Mouse (Mus musculus) intestine, postnatal 0 days (tissue): ENCODE data around the gene Rpl5. TPM values are rescaled to one million over a fixed set of nuclear protein-coding genes. Genes with fewer than 3 reads are reported as not detected.
A peak's percentile ranks its signal among the peaks of the same experiment; 100 is the strongest.

Source experiments
- ATAC-seq: fragments of 200-750 bp; cut with Nextera tagmentation; 2 replicates; pipeline ENCODE4 v1.8.0; 2017; ENCODE audit warnings: mild to moderate bottlenecking, moderate TSS enrichment, moderate library complexity
- H3K27ac ChIP-seq: fragments of 300-500 bp; sonication (generic); 2 replicates; pipeline ENCODE4 v1.5.1; 2014; ENCODE audit warnings: mild to moderate bottlenecking, low read depth, low read length, moderate library complexity
- H3K27me3 ChIP-seq: fragments of 300-500 bp; sonication (generic); replicated peaks from 2 replicates; pipeline ENCODE4 v1.6.1; 2014; ENCODE audit warnings: low read length, mixed read lengths; ENCODE audit not compliant: control insufficient read depth, insufficient read depth
- H3K36me3 ChIP-seq: fragments of 300-500 bp; sonication (generic); 2 replicates; pipeline ENCODE4 v1.6.1; 2014; ENCODE audit warnings: mild to moderate bottlenecking, moderate library complexity; ENCODE audit not compliant: control insufficient read depth, insufficient read depth
- H3K4me1 ChIP-seq: fragments of 300-500 bp; sonication (generic); replicated peaks from 2 replicates; pipeline ENCODE4 v1.6.1; 2014; ENCODE audit warnings: antibody characterized with exemption, low read length, mixed read lengths; ENCODE audit not compliant: control insufficient read depth, insufficient read depth
- H3K4me2 ChIP-seq: fragments of 300-500 bp; sonication (generic); replicated peaks from 2 replicates; pipeline ENCODE4 v1.6.1; 2014; ENCODE audit warnings: low read depth, mild to moderate bottlenecking, moderate library complexity
- H3K4me3 ChIP-seq: fragments of 300-500 bp; sonication (generic); 2 replicates; pipeline ENCODE4 v1.5.1; 2014; ENCODE audit warnings: low read depth, low read length
- H3K9ac ChIP-seq: fragments of 300-500 bp; sonication (generic); 2 replicates; pipeline ENCODE4 v1.6.1; 2014; ENCODE audit warnings: mild to moderate bottlenecking, low read depth, low read length
- H3K9me3 ChIP-seq: fragments of 300-500 bp; sonication (generic); 2 replicates; pipeline ENCODE4 v1.6.1; 2016; ENCODE audit warnings: mixed run types; ENCODE audit not compliant: control insufficient read depth
- CTCF ChIP-seq: sonication (generic); IDR thresholded peaks from 2 replicates; pipeline ENCODE4 v1.5.1; 2016; ENCODE audit warnings: low read depth, mild to moderate bottlenecking, control low read depth, antibody characterized with exemption, moderate library complexity
- WGBS: fragments of 180-500 bp; shearing (Covaris S2); extraction: QIAGEN DNeasy Blood & Tissue Kit; methylation state at CpG from one replicate; pipeline ENCODE4 v1.1.7; 2014; 5-methylcytosine and 5-hydroxymethylcytosine counted together
- polyA plus RNA-seq: library from polyadenylated mRNA; unstranded; fragments of >200 nt; fragmentation: Nextera tagmentation; extraction: Ambion mirVana; gene quantifications from 2 replicates; pipeline ENCODE4 v1.2.1, GENCODE M21; 2015

Rpl5 gene
- polyA plus RNA-seq = 26.7 and 29.1 TPM in 2 replicates

DNA sequence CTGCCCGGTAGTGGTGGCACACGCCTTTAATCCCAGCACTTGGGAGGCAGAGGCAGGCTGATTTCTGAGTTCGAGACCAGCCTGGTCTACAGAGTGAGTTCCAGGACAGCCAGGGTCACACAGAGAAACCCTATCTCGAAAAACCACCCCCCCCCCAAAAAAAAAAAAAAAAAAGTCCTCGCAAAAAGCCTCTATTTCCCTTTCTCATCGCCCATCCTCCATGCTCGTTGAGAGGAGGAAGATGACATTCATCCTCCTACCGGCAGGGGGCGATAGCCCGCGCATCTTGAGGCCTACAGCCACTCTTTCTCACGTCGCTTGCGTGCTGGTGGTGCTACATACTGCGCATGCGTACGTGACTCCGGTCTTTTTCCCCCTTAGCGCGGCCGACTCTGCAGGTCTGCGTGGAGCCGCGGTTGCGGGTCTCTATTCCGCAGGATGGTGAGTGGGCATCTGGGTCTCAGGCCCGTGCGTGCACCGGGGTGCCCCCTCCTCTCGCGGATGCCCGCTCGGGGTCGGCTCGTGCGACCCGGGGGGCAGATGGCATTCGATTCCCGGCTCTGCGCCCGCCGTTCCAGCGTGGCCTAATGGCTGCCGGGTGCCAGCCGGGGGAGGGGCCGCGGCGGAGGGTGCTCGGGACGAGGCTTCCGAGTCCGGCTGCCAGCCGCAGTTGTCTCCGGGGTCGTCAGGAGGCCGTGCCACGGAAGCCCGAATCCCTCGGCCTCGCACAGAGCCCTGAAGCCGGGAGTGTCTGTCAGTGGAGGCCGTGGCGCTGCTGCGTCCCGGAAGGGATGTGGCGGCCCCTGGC, at the start of gene Rpl5:
Gene Rpl5 (plus strand): TSS at position 297 of the 808 bp plus-strand sequence.
- H3K27ac ChIP-seq = peak within 1 kb of the TSS; percentile 47
- peaks cover 31% of the 10 kb centered on the region for H3K36me3 ChIP-seq
- no peaks in the 10 kb centered on the region for H3K27me3 ChIP-seq
- H3K9ac ChIP-seq = peak within 1 kb of the TSS; percentile 71
- peak within 1 kb of the TSS; percentile 64 for H3K4me2 ChIP-seq
- H3K4me1 ChIP-seq = no peaks in the 10 kb centered on the region
- peak; percentile 95 for ATAC-seq
- no peaks in the 10 kb centered on the region for H3K9me3 ChIP-seq
- H3K4me3 ChIP-seq = peak within 1 kb of the TSS; percentile 77
- WGBS = 3% methylated on average over 66 of the region's 66 CpGs
- peak; percentile 97 for TF ChIP-seq CTCF

GRCm38 (mm10) chr5:107853807-107854206, 46.5 kb upstream of the Rpl5 start:
- Histone ChIP-seq H3K4me3 (no peak overlapping the region), H3K9me3 (no peaks in the 10 kb centered on the region), H3K27ac (no peak overlapping the region)

GRCm38 (mm10) chr5:107854556-107854955, 45.7 kb upstream of the Rpl5 start:
- H3K27ac ChIP-seq = no peak overlapping the region
- no peak for TF ChIP-seq CTCF
- no peaks in the 10 kb centered on the region; the same call in 1 of the 2 replicates for H3K4me1 ChIP-seq
- H3K4me2 ChIP-seq = no peak overlapping the region
- H3K4me3 ChIP-seq = no peak overlapping the region
- 36% methylated on average over 3 of the region's 3 CpGs for WGBS
- H3K27me3 ChIP-seq = no peaks in the 10 kb centered on the region
- no peak overlapping the region for H3K9ac ChIP-seq
- no peaks in the 10 kb centered on the region for H3K36me3 ChIP-seq
- no peaks in the 10 kb centered on the region for H3K9me3 ChIP-seq
- peak; percentile 61 for ATAC-seq

More at GRCm38 (mm10) chr5:107853807-107854206, 46.5 kb upstream of the Rpl5 start:
- H3K9ac ChIP-seq = no peak overlapping the region
- no peaks in the 10 kb centered on the region; the same call in 1 of the 2 replicates for H3K4me1 ChIP-seq
- no peaks in the 10 kb centered on the region for H3K36me3 ChIP-seq
- TF ChIP-seq CTCF = no peak
- 40% methylated on average over 6 of the region's 6 CpGs for whole genome bisulfite sequencing
- ATAC-seq = no peak
- no peak overlapping the region for H3K4me2 ChIP-seq
- H3K27me3 ChIP-seq = no peaks in the 10 kb centered on the region

GRCm38 (mm10) chr5:107855546-107855945, 44.8 kb upstream of the Rpl5 start:
- Histone ChIP-seq H3K4me3 (no peak overlapping the region), H3K9me3 (no peaks in the 10 kb centered on the region), H3K27ac (no peak overlapping the region), H3K9ac (no peak overlapping the region), H3K27me3 (no peaks in the 10 kb centered on the region), H3K4me1 (no peaks in the 10 kb centered on the region; the same call in 1 of the 2 replicates), H3K4me2 (no peak overlapping the region), H3K36me3 (no peaks in the 10 kb centered on the region)
- no peak for ATAC-seq
- TF ChIP-seq CTCF = no peak
- 44% methylated on average over 2 of the region's 2 CpGs for WGBS

DNA sequence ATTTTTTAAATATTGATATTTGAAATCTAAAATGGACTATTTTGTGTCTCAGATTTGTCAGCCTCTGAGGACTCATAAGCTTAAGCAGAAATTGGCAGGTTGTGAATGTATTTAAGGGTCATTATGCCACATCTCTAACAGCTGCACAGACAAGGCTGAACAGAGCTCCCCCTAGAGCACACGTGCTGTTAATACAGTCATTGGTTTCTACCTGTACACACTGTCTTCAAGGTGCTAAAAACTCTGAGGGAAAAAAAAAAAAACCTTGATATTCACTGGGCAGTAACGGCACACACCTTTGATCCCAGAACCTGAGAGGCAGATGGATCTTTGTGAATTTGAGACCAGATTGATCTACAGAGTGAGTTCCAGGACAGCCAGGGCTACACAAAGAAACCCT, 41.3 kb upstream of the Rpl5 start:
- WGBS = 25% methylated on average over 2 of the region's 2 CpGs
- Histone ChIP-seq H3K27ac (no peak overlapping the region), H3K4me3 (no peak overlapping the region), H3K4me2 (no peak overlapping the region), H3K27me3 (no peaks in the 10 kb centered on the region), H3K36me3 (no peaks in the 10 kb centered on the region), H3K9me3 (no peaks in the 10 kb centered on the region), H3K4me1 (no peaks in the 10 kb centered on the region; the same call in 1 of the 2 replicates), H3K9ac (no peak overlapping the region)
- ATAC-seq = no peak
- TF ChIP-seq CTCF = peak; percentile 71

- TF ChIP-seq CTCF = no peak
- Histone ChIP-seq H3K27me3 (no peaks in the 10 kb centered on the region), H3K27ac (no peak overlapping the region), H3K4me3 (no peak overlapping the region), H3K4me2 (no peak overlapping the region), H3K9me3 (no peaks in the 10 kb centered on the region), H3K9ac (no peak overlapping the region), H3K36me3 (no peaks in the 10 kb centered on the region), H3K4me1 (0 out of 2 replicates have a peak, but pooled peaks cover 2% of the 10 kb centered on the region)
- no peak for ATAC-seq
- 64% methylated on average over 3 of the region's 3 CpGs for WGBS
These were observed 36.3 kb upstream of the Rpl5 start for GRCm38 (mm10) chr5:107863971-107864370.
